Mouse (Mus musculus) kidney, adult 2 months (tissue): ENCODE data around the gene Cenpe. TPM values are rescaled to one million over a fixed set of nuclear protein-coding genes. Genes with fewer than 3 reads are reported as not detected.

Experiments
- DNase-seq: peaks from one replicate; pipeline ENCODE4 v3.0.0; 2021
- H3K27ac ChIP-seq: fragments of 200-500 bp; 2 replicates; pipeline ENCODE4 v1.5.1; 2012; ENCODE audit warnings: low read depth, low read length, control low read depth, inconsistent platforms; ENCODE audit not compliant: insufficient read depth
- H3K27me3 ChIP-seq: fragments of 200-500 bp; replicated peaks from 2 replicates; pipeline ENCODE4 v1.6.1; 2012; ENCODE audit warnings: mild to moderate bottlenecking, moderate library complexity, low read length, inconsistent platforms; ENCODE audit not compliant: control insufficient read depth, insufficient read depth
- H3K36me3 ChIP-seq: fragments of 200-500 bp; 2 replicates; pipeline ENCODE4 v1.6.1; 2012; ENCODE audit warnings: mild to moderate bottlenecking, moderate library complexity, low read length, inconsistent platforms; ENCODE audit not compliant: control insufficient read depth, insufficient read depth
- H3K4me1 ChIP-seq: fragments of 200-500 bp; 2 replicates; pipeline ENCODE4 v1.6.1; 2011; ENCODE audit warnings: low read length; ENCODE audit not compliant: control insufficient read depth, insufficient read depth
- H3K4me3 ChIP-seq: fragments of 200-500 bp; 2 replicates; pipeline ENCODE4 v1.5.1; 2011; ENCODE audit warnings: mild to moderate bottlenecking, low read depth, low read length, control low read depth; ENCODE audit not compliant: insufficient read depth
- CTCF ChIP-seq: fragments of 200-500 bp; conservative IDR thresholded peaks from 2 replicates; pipeline ENCODE4 v1.5.1; 2011; ENCODE audit warnings: low read depth, mild to moderate bottlenecking, control low read depth, low read length, moderate library complexity, mixed read lengths; ENCODE audit not compliant: insufficient read depth, insufficient read length
- POLR2A ChIP-seq: fragments of 200-500 bp; IDR thresholded peaks from one replicate; pipeline ENCODE4 v1.6.1; 2011; ENCODE audit warnings: low read depth, low read length, control low read depth
- WGBS: fragments of 180-500 bp; shearing (Covaris S2); methylation state at CpG from one replicate; pipeline ENCODE4 v1.1.7; 2018; 5-methylcytosine and 5-hydroxymethylcytosine counted together
- polyA plus RNA-seq: library from polyadenylated mRNA; depleted of rRNA; stranded (reverse); fragments of >200 nt; gene quantifications from 2 replicates; pipeline ENCODE4 v1.2.3, GENCODE M21; 2012; rRNA removed

Gene Cenpe
- polyA plus RNA-seq, 1 experiment = 0.48 TPM

GRCm38 (mm10) chr3:135312916-135313491 is 100.7 kb downstream of the Cenpe start:
- Histone ChIP-seq H3K27ac (no peak overlapping the region), H3K27me3 (no peaks in the 10 kb centered on the region)

GRCm38 (mm10) chr3:135313727-135314126 is 101.4 kb downstream of the Cenpe start:
- H3K4me3 ChIP-seq = no peak overlapping the region
- DNase-seq = no peak
- no peaks in the 10 kb centered on the region for H3K27me3 ChIP-seq
- 96% methylated on average over 2 of the region's 2 CpGs for WGBS
- H3K27ac ChIP-seq = no peak overlapping the region
- no peaks in the 10 kb centered on the region for H3K36me3 ChIP-seq
- H3K4me1 ChIP-seq = no peaks in the 10 kb centered on the region
- TF ChIP-seq CTCF (no peak), POLR2A (no peak)

More at GRCm38 (mm10) chr3:135312916-135313491, 100.7 kb downstream of the Cenpe start:
- Histone ChIP-seq H3K36me3 (no peaks in the 10 kb centered on the region), H3K4me1 (no peaks in the 10 kb centered on the region), H3K4me3 (no peak overlapping the region)
- no peak for DNase-seq
- WGBS = 35% methylated on average over 2 of the region's 2 CpGs
- TF ChIP-seq CTCF (no peak), POLR2A (no peak)

GRCm38 (mm10) chr3:135314811-135315210 is 102.5 kb downstream of the Cenpe start:
- no peaks in the 10 kb centered on the region for H3K4me1 ChIP-seq
- no peaks in the 10 kb centered on the region for H3K27me3 ChIP-seq
- H3K36me3 ChIP-seq = no peaks in the 10 kb centered on the region
- DNase-seq = no peak
- H3K27ac ChIP-seq = no peak overlapping the region
- 58% methylated on average over 2 of the region's 2 CpGs for WGBS
- no peak for TF ChIP-seq CTCF
- TF ChIP-seq POLR2A = no peak
- no peak overlapping the region for H3K4me3 ChIP-seq

- H3K27me3 ChIP-seq = no peaks in the 10 kb centered on the region
- 89% methylated on average over 9 of the region's 9 CpGs for WGBS
- no peak for DNase-seq
- no peak overlapping the region for H3K4me3 ChIP-seq
- H3K4me1 ChIP-seq = no peaks in the 10 kb centered on the region
- no peaks in the 10 kb centered on the region for H3K36me3 ChIP-seq
- TF ChIP-seq CTCF = no peak
- no peak for TF ChIP-seq POLR2A
- no peak overlapping the region for H3K27ac ChIP-seq
These were observed 103.5 kb downstream of the Cenpe start for GRCm38 (mm10) chr3:135315720-135316425.

- Histone ChIP-seq H3K36me3 (no peaks in the 10 kb centered on the region), H3K4me1 (no peaks in the 10 kb centered on the region), H3K27ac (no peak overlapping the region), H3K4me3 (no peak overlapping the region), H3K27me3 (no peaks in the 10 kb centered on the region)
- TF ChIP-seq POLR2A = no peak
- no peak for TF ChIP-seq CTCF
- WGBS = 85% methylated on average over 11 of the region's 11 CpGs
- DNase-seq = no peak
These were observed 106.0 kb downstream of the Cenpe start for GRCm38 (mm10) chr3:135318331-135318730.

Other genes starting within 250 kb of the Cenpe start
- 247 and 284 TPM in 2 replicates for gene Bdh2, start 68.7 kb downstream of the Cenpe start, polyA plus RNA-seq
- gene Slc9b2, start 95.2 kb downstream of the Cenpe start, polyA plus RNA-seq = 0.30 and 0.59 TPM in 2 replicates
- 0.06 TPM in 1 of 2 replicates, not detected in the other for gene Slc9b1, start 135.5 kb downstream of the Cenpe start, polyA plus RNA-seq
- gene Cisd2, start 211.4 kb downstream of the Cenpe start, polyA plus RNA-seq = 28.7 and 33.5 TPM in 2 replicates
- gene Ube2d3, start 225.6 kb downstream of the Cenpe start, polyA plus RNA-seq = 307 and 333 TPM in 2 replicates